ENCODE assay signal across 22 mouse cellular contexts in the genomic region with DNA sequence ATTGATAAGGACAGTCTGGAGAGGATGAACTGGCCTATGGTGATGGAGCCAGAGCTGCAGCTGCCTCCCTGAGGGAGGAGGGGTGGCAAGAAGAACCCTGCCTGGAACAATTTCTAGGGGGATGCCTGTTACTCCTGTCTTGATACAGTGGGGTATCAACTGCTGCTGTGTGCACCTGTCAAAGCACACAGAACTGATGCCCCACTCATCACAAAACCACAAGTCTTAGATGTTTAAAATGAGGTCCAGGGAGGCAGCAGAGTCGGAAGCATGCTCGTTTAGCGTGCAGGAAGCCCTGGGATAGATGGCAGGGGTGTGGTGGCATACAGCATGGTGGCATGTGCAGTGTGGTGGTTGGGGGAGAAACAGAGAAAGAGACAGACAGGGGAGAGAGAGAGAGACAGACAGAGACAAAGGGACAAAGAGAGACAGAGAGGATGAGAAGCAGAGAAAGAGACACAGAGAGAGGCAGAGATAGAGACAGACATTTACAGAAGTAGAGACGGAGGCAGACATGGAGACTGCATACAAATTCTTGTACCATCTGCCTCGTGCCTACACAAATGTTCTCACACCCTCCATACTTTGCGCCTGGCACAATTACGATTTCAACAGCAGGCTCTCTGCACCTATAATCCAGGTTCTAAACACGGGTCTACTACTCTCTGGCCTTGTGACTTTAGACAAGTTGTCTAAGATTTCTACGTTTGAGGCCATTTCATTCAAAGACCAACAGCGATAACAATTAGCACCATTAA.
DNase-seq lines count a peak whose midpoint lies in the region; ATAC-seq and TF ChIP-seq lines count a peak whose summit lies in the region.
"Had no signal": no experiment of that assay in that cellular context is flagged by ENCODE, and none has a peak within 500 bp of the region (broad histone marks: within the 10 kb centered on the region; RNA-seq: fewer than 3 reads in every experiment).

No protein-coding gene starts in this region.

- H3K9me3 ChIP-seq in midbrain, embryonic 13.5 days: no peaks in the 10 kb centered on the region
- H3K9me3 ChIP-seq: embryonic facial prominence, embryonic 15.5 days; heart, embryonic 15.5 days; limb, embryonic 15.5 days; lung, embryonic 15.5 days had no signal

- no peak for TF ChIP-seq CTCF in lung, adult 2 months (IDR thresholded peaks at IDR 0.05; ENCODE audit: insufficient read depth, low read length)

- H3K4me1 ChIP-seq in lung, adult 2 months (ENCODE audit: control insufficient read depth, insufficient read depth, low read length): no peaks in the 10 kb centered on the region
- 0 out of 2 replicates have a peak, but pooled peaks cover 7% of the 10 kb centered on the region for H3K4me1 ChIP-seq in midbrain, embryonic 13.5 days (replicated peaks)
- H3K4me1 ChIP-seq: embryonic facial prominence, embryonic 15.5 days; heart, embryonic 15.5 days; lung, embryonic 15.5 days had no signal

- peak; percentile 18 for DNase-seq in layer of hippocampus, adult 11-12 months (ENCODE audit: low spot score)
- no peak for DNase-seq in layer of hippocampus, adult 9-10 months (ENCODE audit: low spot score)
- DNase-seq in right cerebral cortex, adult 2 months (ENCODE audit: low spot score in 2 of 2): peak; percentile 11 to 15
- DNase-seq in right cerebral cortex, postnatal 14 days: no peak
- peak; percentile 39 to 54 for DNase-seq in thymus, postnatal 10 days (ENCODE audit: low spot score in 2 of 2)
- no peak for DNase-seq in lung, adult 2 months
- DNase-seq: adrenal gland, postnatal 25 days; cerebellum, adult 9-10 months; gastrocnemius, adult 2 months; heart, postnatal 4 days; kidney, adult 18-20 months; layer of hippocampus, postnatal 36 days; lung, postnatal 36 days had no signal

- H3K36me3 ChIP-seq in midbrain, embryonic 13.5 days: no peaks in the 10 kb centered on the region
- H3K36me3 ChIP-seq: embryonic facial prominence, embryonic 15.5 days; heart, embryonic 15.5 days; limb, embryonic 15.5 days; lung, embryonic 15.5 days had no signal

- H3K27me3 ChIP-seq in midbrain, embryonic 13.5 days: no peaks in the 10 kb centered on the region
- H3K27me3 ChIP-seq: embryonic facial prominence, embryonic 15.5 days; heart, embryonic 15.5 days; lung, embryonic 15.5 days had no signal

- H3K9ac ChIP-seq in midbrain, embryonic 13.5 days (replicated peaks): no peak overlapping the region
- H3K9ac ChIP-seq: embryonic facial prominence, embryonic 15.5 days; heart, embryonic 15.5 days; hindbrain, embryonic 14.5 days; limb, embryonic 15.5 days; liver, embryonic 14.5 days; lung, embryonic 15.5 days had no signal

- ATAC-seq in midbrain, embryonic 13.5 days: no peak
- ATAC-seq: inflammation-experienced regulatory T-cells, adult 6 months had no signal

- no peak overlapping the region for H3K4me3 ChIP-seq in lung, adult 2 months (replicated peaks; ENCODE audit: extremely low read depth, low read depth, low read length)
- H3K4me3 ChIP-seq in midbrain, embryonic 13.5 days (replicated peaks): no peak overlapping the region
- H3K4me3 ChIP-seq: embryonic facial prominence, embryonic 15.5 days; gastrocnemius, adult 2 months; heart, embryonic 15.5 days; limb, embryonic 15.5 days; lung, embryonic 15.5 days had no signal

- WGBS in lung, adult 2 months: 75% methylated on average over 10 of the region's 10 CpGs
- 91% methylated on average over 10 of the region's 10 CpGs for WGBS in midbrain, embryonic 13.5 days

- H3K27ac ChIP-seq in midbrain, embryonic 13.5 days: no peak overlapping the region
- H3K27ac ChIP-seq: embryonic facial prominence, embryonic 15.5 days; gastrocnemius, adult 2 months; heart, embryonic 15.5 days; hindbrain, embryonic 14.5 days; kidney, postnatal 0 days; limb, embryonic 15.5 days; liver, embryonic 14.5 days; lung, embryonic 15.5 days had no signal

- no peak overlapping the region for H3K4me2 ChIP-seq in midbrain, embryonic 13.5 days (replicated peaks)
- H3K4me2 ChIP-seq: embryonic facial prominence, embryonic 15.5 days; heart, embryonic 15.5 days; hindbrain, embryonic 14.5 days; limb, embryonic 15.5 days; lung, embryonic 15.5 days had no signal

- no peak for TF ChIP-seq POLR2A in lung, adult 2 months (IDR thresholded peaks at IDR 0.05; ENCODE audit: borderline replicate concordance, extremely low read depth, low read depth, low read length)

Comparison
In these comparisons a context has a peak if more than half of its experiments do, and no peak if none do; other contexts are left out.
1. DNase-seq: peak in layer of hippocampus, adult 11-12 months (single experiment), right cerebral cortex, adult 2 months (2 of 2) and thymus, postnatal 10 days (2 of 2); none in layer of hippocampus, adult 9-10 months (single experiment), right cerebral cortex, postnatal 14 days (single experiment) and lung, adult 2 months (single experiment).